Mouse (Mus musculus) lung, postnatal 4 days (tissue): Measurements from ENCODE around the gene Pigk.

Experiments used
- DNase-seq, 2 experiments: peaks; one replicate each; pipeline ENCODE4 v3.0.0; 2021

Pigk gene

GRCm38 (mm10) chr3:152947031-152947640 lies 233.2 kb downstream of the Pigk start:
- no peak for DNase-seq

- no peak for DNase-seq
Measured at GRCm38 (mm10) chr3:152948556-152948955, 234.7 kb downstream of the Pigk start.

DNA sequence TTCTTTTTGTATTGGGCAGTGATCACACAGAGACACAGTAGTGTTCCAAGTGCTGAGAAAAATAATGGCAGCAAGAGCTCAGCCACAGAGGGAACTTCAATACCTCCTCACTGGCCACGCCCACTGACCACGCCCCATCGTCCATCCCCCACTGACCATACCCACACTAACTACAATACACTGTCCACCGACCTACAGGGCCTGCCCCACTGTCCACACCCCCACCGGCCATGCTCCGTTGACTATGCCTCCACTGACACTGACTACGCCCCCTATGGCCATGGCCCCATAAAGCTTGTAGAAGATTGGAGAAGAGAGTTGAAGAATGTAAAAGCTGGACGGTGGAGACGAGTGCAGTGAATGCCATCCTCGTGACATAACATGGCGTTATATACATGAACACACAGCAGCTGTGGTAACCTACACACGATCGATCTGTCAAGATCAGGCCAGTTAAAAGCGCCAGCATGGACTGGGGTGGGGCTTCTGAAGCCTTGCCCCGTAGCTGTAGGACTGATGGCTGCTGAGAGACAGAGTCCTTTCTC lies 235.4 kb downstream of the Pigk start:
- no peak for DNase-seq

DNA sequence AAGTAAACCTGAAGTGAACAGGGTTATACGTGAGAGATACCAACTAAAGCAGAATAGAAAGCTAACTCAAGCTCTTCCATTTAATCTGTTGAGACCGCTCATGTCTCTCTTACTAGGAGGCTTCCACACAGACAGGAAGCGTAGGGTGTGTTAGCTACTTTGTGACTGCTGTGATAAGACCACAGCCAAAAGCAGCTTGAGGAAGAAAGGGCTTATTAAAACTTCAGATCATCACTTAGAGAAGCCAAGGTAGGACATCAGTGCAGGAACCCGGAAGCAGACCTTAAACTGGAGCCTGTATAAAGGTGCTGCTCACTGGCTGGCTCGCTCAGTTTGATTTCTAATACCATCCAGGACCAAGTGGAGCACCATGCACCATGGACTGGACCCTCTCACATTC lies 236.4 kb downstream of the Pigk start:
- no peak for DNase-seq

DNA sequence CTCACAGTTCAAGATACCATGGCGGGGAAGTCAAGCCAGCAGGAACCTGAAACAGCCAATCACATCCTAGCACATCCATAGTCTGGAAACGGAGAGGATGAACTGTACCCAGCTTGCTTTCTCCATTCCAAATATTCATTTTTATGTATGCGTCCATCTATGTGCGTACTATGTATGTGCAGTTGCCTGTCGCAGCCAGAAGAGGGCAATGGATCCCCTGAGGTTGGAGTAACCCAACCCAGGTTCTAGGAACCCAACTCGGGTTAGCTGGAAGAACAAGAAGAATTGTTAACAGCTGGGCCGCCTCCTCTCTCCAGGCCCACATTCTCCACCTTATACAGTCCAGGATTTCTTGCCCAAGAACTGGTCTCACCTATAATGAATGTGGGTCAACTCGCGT lies 237.0 kb downstream of the Pigk start:
- DNase-seq, result no peak

- DNase-seq, result no peak
Measured at GRCm38 (mm10) chr3:152951634-152952545, 238.0 kb downstream of the Pigk start.

GRCm38 (mm10) chr3:152956038-152956437 lies 242.1 kb downstream of the Pigk start:
- DNase-seq, result no peak

- no peak for DNase-seq
Measured at GRCm38 (mm10) chr3:152956771-152957170, 242.9 kb downstream of the Pigk start.

DNA sequence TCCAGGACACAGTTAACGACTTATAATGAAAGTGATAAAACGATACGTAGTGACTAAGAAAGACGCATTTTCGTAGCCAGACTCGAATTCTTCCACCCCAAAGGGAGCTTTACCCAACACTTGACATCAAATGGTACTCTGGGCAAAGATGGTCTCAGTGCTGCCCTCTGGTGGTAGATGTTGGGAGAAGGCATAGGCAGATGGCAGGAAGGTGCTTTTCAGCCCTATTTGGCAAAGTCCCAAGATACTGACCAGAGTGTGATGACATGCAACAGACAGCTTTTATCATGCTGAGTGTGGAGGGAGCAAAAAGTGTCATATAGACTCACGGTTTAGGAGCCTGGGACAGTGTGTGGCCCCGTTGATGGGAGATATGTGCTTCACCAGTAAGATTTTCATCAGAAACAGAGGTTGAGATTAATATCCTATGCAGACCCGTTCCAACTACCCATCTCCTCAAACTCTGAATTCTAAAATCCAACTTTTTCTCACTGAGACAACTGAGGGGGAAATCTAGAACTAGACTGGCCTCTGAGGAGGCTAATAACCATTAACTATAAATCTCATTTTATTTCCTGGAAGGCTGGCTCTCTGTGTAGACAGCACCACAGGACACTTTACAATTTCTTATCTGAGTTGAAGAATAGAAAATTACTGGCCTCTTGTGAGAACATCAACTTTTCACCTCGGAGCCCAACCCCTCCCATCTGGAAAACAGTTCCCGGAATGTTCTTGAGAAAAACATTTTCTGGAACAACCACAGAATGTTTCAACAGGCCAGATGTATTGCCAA lies 244.7 kb downstream of the Pigk start:
- peak; percentile 54 to 72 for DNase-seq

DNA sequence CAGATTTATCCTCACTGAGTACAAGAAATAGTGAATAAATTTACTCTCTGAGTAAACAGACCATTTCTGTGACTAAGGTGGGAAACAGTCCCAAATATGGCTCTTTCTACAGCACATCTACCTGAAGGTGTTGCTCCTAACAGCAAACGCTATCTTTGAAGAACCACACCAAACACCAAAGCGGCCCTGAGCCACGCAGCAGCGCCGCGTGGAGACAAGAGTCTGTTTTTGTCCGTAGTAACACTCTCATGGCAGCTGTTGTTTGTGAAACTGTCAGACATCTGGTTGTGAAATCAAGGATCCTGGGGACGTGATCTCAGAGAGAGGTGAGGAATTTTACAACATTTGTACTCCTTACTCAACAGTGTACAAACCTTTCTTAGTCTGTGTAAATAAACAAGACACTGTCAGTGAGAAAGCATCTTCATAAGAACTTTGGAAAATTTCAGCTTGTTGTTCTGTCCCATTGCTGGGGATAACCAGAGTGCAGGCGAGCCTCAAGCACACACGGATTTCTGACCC lies 248.0 kb downstream of the Pigk start:
- DNase-seq, result no peak

GRCm38 (mm10) chr3:152969774-152970347 lies 256.0 kb downstream of the Pigk start:
- peak; percentile 11 to 33 for DNase-seq

DNA sequence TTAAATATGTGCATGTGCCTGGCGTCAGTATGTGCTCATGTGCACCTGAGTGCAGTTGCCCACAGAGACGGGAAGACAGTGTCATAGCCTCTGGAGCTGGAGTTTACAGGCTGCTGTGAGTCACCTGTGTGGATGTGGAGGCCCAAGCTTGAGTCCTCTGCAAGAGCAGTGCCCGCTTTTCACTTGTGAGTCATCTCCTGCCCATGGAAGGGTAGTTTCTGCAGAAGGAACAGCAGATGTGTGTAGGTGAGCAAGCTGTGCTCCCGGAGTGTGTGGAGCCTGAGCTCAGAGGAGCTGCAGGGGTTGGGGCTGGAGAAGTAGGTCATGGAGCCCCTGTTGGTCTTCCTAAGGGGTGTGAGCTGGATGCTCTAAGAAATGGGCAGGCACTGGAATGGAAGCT lies 257.5 kb downstream of the Pigk start:
- DNase-seq, result no peak

DNA sequence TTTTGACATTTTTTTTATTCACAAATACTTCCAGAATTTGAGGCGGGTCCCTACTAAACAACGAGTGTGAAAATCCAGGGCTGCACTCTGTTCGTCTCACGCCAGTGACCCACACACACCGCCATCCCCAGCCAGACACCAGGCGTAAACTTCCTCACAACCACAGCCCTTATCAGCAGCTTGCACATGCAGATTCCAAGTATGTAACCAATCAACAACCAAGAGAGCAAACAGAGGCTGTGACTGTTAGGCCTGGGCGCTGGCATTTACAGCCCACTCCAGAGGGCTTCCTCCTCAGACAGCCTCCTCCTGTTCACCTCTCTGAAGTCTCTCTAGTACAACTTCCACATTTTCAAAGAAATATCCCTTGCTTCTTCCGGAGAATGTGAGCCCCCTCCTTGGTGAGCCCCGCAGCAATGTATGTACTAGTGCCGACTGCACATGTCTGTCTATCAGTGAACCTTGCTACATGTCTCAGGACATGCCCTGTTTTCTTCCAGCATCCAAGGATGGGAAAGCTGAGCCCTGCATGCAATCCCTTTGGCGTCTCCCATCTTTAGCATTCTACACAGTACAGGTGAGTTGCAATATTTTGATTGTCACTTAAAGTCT lies 265.7 kb downstream of the Pigk start:
- DNase-seq, result peak in 1 of 2 experiments; percentile 38

DNA sequence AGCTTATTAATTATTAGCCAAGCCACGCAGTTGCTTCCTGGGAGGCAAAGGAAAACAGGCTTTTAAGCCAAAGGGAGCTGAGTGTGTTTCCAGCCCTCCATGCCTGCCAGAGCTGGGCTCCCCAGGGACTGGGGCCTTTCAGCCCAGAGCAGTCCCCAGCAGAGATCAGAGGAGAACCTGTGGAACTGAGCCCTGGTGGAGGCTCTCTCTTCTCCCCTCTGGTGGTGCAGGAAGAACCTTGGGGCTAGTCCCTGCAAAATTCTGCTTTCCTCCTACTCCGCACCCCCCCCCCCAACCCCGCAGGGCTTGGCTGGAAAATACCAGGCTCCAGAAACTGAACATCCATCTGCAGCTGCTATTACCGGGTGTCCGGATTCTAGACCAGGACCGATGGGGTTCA lies 266.5 kb downstream of the Pigk start:
- no peak for DNase-seq

DNA sequence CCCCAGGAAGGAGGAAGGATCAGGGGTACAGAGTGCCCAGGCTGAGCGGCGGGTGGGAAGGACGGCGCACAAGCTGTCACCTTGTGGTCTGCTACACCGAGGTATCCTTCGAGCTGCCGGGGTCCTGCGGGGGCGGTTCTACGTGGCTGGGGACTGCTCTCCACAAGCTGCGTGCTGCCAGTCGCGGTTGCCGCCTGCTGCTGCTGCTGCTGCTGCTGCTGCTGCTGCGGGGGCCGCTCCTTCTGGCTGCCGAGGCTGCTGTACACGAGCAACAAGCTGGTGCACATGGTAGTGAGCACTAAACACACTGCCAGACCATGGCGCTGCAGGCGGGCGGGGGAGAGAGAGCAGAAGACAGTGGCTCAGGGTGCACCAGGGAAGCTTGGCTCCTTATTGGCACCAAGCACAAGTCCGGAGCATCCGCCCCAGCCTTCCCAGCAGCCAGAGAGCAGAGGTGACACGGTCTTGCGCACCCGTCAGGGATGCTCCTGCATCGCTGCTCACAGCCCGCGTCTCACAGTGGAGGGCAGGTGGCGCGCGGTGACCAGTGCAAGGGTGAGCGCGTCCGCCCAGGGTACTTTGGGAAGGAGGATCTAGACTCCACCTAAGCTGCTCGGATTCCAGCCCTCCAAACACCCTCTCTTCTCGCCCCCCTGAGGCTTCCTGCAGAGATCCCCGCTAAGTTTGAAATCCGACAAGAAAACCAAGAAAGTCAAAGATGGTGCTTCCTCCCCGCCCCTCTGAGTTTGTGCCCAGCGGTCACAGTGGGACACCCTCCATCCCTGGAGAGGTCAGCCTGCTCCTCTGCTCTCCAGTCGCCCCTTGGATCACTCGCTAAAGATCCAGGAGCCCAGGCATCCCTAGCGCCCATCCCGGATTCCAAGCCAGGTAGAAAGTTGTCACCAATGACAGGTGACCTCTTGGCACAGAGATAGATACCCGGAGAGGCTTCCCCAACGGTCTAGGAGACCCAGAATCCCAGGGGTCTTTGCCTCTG lies 267.4 kb downstream of the Pigk start:
- DNase-seq, result peak; percentile 12 to 35

- peak in 1 of 2 experiments; percentile 22 for DNase-seq
Measured at GRCm38 (mm10) chr3:152981988-152982387, 268.1 kb downstream of the Pigk start, which contains the start of gene St6galnac5. Gene St6galnac5, minus strand, starts transcription at chr3:152982246.

DNA sequence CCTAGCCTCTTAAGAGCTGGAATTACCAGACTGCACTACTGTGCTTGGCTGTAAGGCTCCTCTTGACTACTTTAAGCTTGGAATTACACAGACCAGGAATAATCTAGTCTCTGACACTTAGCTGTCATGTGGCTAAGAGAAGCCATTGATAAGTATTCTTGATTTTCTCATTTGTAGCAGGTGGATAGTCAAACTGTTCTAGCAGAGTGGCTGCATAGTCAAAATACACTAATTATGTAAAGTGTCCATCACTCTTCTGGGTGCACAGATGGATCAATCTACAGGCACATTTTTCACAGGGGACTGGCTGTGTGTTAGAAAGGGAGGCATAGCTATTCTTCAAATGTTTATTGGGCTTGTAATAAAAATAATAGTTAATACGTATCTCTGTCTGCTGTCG lies 276.9 kb downstream of the Pigk start:
- DNase-seq, result no peak

DNA sequence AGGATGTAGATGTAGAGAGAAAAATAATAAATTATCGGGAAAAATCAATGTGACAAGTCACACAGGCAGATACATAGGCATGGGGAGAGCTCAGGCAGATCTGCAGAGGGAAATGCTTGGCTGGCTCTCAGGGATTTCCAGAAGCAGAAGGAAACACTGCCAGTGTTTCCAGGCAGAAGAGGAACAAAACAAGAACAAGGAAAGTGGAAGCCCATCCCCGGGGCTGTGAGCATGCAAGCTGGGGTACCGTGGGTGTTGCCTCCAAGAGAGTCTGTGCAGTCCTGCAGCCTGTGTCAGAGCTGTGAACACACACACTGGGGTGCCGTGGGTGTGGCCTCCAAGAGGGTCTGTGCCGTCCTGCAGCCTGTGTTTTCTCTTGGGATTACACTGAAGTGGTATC lies 279.7 kb downstream of the Pigk start:
- DNase-seq, result no peak

GRCm38 (mm10) chr3:152998106-152998505 lies 284.2 kb downstream of the Pigk start:
- peak in 1 of 2 experiments; percentile 52 for DNase-seq

GRCm38 (mm10) chr3:152998901-152999300 lies 285.0 kb downstream of the Pigk start:
- DNase-seq, result no peak

GRCm38 (mm10) chr3:153006893-153007292 lies 293.0 kb downstream of the Pigk start:
- no peak for DNase-seq
